Mouse (Mus musculus): ENCODE data around the gene Enam. TPM values are rescaled to one million over a fixed set of nuclear protein-coding genes. Genes with fewer than 3 reads are reported as not detected.
A peak's percentile ranks its signal among the peaks of the same experiment; 100 is the strongest.
"Not testable (repeated sequence)": the region's sequence is repeated elsewhere in the genome, so short reads cannot be mapped to it uniquely, and the experiment has no call there.

Enam gene
- total RNA-seq, 2 experiments from 2014 or later = not detected

GRCm38 (mm10) chr5:88542651-88543282 lies 55.0 kb downstream of the Enam start:
- DNase-seq (ENCODE audit: low spot score in 2 of 2) = peak in 1 of 2 experiments; percentile 56
- Histone ChIP-seq H3K27ac (no peak overlapping the region), H3K4me3 (peak overlapping the region; percentile 30)
- TF ChIP-seq CTCF (conservative IDR thresholded peaks at IDR 0.05) = peak; percentile 96

- not testable (repeated sequence) for H3K27ac ChIP-seq; H3K4me3 ChIP-seq; DNase-seq (ENCODE audit: low spot score in 2 of 2)
Observed at GRCm38 (mm10) chr5:88544411-88544810, 56.6 kb downstream of the Enam start.

DNA sequence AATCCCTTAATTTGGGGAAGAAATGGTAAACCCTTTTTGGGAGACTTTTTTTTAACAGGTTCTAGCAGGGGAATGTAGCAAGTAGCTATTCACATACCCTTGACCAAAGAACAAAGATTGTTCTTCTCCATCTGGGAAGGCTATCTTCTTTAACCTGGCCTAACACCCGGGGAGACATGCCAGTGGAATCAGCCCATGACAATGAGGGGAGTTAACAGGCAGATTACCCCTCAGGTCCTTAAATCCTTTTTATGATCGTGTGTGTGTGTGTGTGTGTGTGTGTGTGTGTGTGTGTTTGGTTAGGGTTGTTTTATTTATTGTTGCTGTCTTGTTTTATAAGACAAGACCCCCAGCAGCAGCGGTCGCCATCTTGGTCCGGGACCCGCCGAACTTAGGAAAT lies 57.8 kb downstream of the Enam start:
- DNase-seq (ENCODE audit: low spot score in 2 of 2) = no peak
- Histone ChIP-seq H3K27ac (no peak overlapping the region), H3K4me3 (no peak overlapping the region)
- TF ChIP-seq CTCF (conservative IDR thresholded peaks at IDR 0.05) = no peak

- peak overlapping the region; percentile 62 for H3K4me3 ChIP-seq
- peak overlapping the region; percentile 97 for H3K27ac ChIP-seq
- DNase-seq (ENCODE audit: low spot score in 2 of 2) = no peak
- no peak for TF ChIP-seq CTCF (conservative IDR thresholded peaks at IDR 0.05)
Observed at GRCm38 (mm10) chr5:88553271-88554085, 65.7 kb downstream of the Enam start.

GRCm38 (mm10) chr5:88554086-88554886 lies 66.5 kb downstream of the Enam start, which contains the start of gene Utp3:
Gene Utp3, plus strand, starts transcription at chr5:88554462.
- Histone ChIP-seq H3K27ac (peak within 1 kb of the TSS; percentile 97), H3K4me3 (peak within 1 kb of the TSS; percentile 95)
- DNase-seq (ENCODE audit: low spot score in 2 of 2) = peak; percentile 93 to 94
- TF ChIP-seq CTCF (conservative IDR thresholded peaks at IDR 0.05) = peak; percentile 87

Other genes with a start within 250 kb of the Enam start
- gene Gm7714, start 219.1 kb upstream of the Enam start, total RNA-seq (2021) = not detected
- not detected for gene Prol1, start 170.7 kb upstream of the Enam start, total RNA-seq (2021)
- gene Amtn, start 111.9 kb upstream of the Enam start, total RNA-seq (2021) = not detected
- gene Ambn, start 32.0 kb upstream of the Enam start, total RNA-seq (2021) = not detected
- gene Jchain, start 39.9 kb downstream of the Enam start, total RNA-seq (2021) = under 1 TPM; 0.31 to 0.42 TPM
- gene Utp3, start 66.5 kb downstream of the Enam start, total RNA-seq (2021) = 10 to 100 TPM; 29.2 to 30.3 TPM
- 100 to 1,000 TPM; 169 TPM for gene Rufy3, start 77.1 kb downstream of the Enam start, total RNA-seq (2021)
- 10 to 100 TPM; 87.2 to 95.2 TPM for gene Grsf1, start 188.2 kb downstream of the Enam start, total RNA-seq (2021)
- 10 to 100 TPM; 29.6 to 31.9 TPM for gene Mob1b, start 232.9 kb downstream of the Enam start, total RNA-seq (2021)